Mouse (Mus musculus) ES-E14 (cell line): ENCODE data around the gene 4930432M17Rik. TPM values are rescaled to one million over a fixed set of nuclear protein-coding genes. Genes with fewer than 3 reads are reported as not detected.

Source experiments
- DNase-seq: peaks from one replicate; pipeline ENCODE4 v3.0.0-alpha.2; 2013; ENCODE audit warnings: low read depth, low spot score
- H3K27ac ChIP-seq: 2 replicates; pipeline ENCODE4 v1.5.1; 2012; ENCODE audit warnings: low read depth, mild to moderate bottlenecking, low read length, moderate library complexity, mixed read lengths; ENCODE audit not compliant: poor library complexity, insufficient read depth, severe bottlenecking
- H3K36me3 ChIP-seq: 2 replicates; pipeline ENCODE4 v1.6.1; 2012; ENCODE audit warnings: mild to moderate bottlenecking, low read length, moderate library complexity, mixed read lengths; ENCODE audit not compliant: control insufficient read depth, poor library complexity, insufficient read depth, severe bottlenecking
- H3K4me1 ChIP-seq, 2 experiments: fragments of 150-350 bp in 1 of 2; sonication (generic) in 1 of 2; 2 replicates each; pipeline ENCODE4 v1.6.1; 2012; ENCODE audit warnings: low read length in 2 of 2, mild to moderate bottlenecking in 1 of 2, mixed read lengths in 1 of 2; ENCODE audit not compliant: control insufficient read depth in 2 of 2, insufficient read depth in 2 of 2, poor library complexity in 1 of 2
- H3K4me3 ChIP-seq, 2 experiments: fragments of 150-350 bp in 1 of 2; sonication (generic) in 1 of 2; 2 replicates each; pipeline ENCODE4 v1.5.1; 2012; ENCODE audit warnings: low read length in 2 of 2, low read depth in 1 of 2, mild to moderate bottlenecking in 1 of 2, mixed read lengths in 1 of 2; ENCODE audit not compliant: insufficient read depth in 1 of 2, poor library complexity in 1 of 2, severe bottlenecking in 1 of 2
- H3K9ac ChIP-seq: 2 replicates; pipeline ENCODE4 v1.6.1; 2012; ENCODE audit warnings: low read depth, mild to moderate bottlenecking, low read length, mixed read lengths; ENCODE audit not compliant: poor library complexity, insufficient read depth, severe bottlenecking
- H3K9me3 ChIP-seq: fragments of 150-350 bp; sonication (generic); 2 replicates; pipeline ENCODE4 v1.6.1; 2012; ENCODE audit warnings: low read depth, mild to moderate bottlenecking, low read length; ENCODE audit not compliant: control insufficient read depth, insufficient read depth
- CHD2 ChIP-seq: IDR thresholded peaks from 2 replicates; pipeline ENCODE4 v1.6.1; 2014; ENCODE audit warnings: mild to moderate bottlenecking, low read depth, low read length, inconsistent platforms
- HCFC1 ChIP-seq: IDR thresholded peaks from 2 replicates; pipeline ENCODE4 v1.6.1; 2012; ENCODE audit warnings: low read length, inconsistent platforms, borderline replicate concordance; ENCODE audit not compliant: insufficient read depth
- MAFK ChIP-seq: IDR thresholded peaks from 2 replicates; pipeline ENCODE4 v1.6.1; 2014; ENCODE audit warnings: mild to moderate bottlenecking, low read depth, low read length, inconsistent platforms; ENCODE audit not compliant: insufficient read depth
- ZC3H11A ChIP-seq: IDR thresholded peaks from 2 replicates; pipeline ENCODE4 v1.6.1; 2012; ENCODE audit warnings: low read depth, mild to moderate bottlenecking, inconsistent platforms, low read length, borderline replicate concordance
- ZNF384 ChIP-seq: IDR thresholded peaks from 2 replicates; pipeline ENCODE4 v1.6.1; 2012; ENCODE audit warnings: low read depth, low read length, inconsistent platforms
- in situ Hi-C, 2 experiments: fragments of 600-800 bp; cut with MboI; formaldehyde crosslinking; loops; one replicate each; pipeline ENCODE4 v1.15.1; 2025; ENCODE audit warnings: low sequenced_read_pairs in 2 of 2, inconsistent platforms in 1 of 2; ENCODE audit not compliant: unreplicated experiment in 2 of 2
- total RNA-seq: library from RNA; depleted of rRNA; stranded (reverse); fragments of 300-350 nt; gene quantifications from 2 replicates; pipeline ENCODE4 v1.2.3, GENCODE M21; 2012

4930432M17Rik gene
- total RNA-seq, 1 experiment = not detected

GRCm38 (mm10) chr3:121718679-121719078, 48.1 kb downstream of the 4930432M17Rik start:
- no peak overlapping the region for H3K27ac ChIP-seq
- in situ Hi-C loops = no loop called here
- peaks cover 0 to 5% of the 10 kb centered on the region in 2 experiments; a peak in 1 of 4 replicates for H3K4me1 ChIP-seq
- no peak for DNase-seq
- H3K4me3 ChIP-seq = no peak overlapping the region
- no peak overlapping the region for H3K9ac ChIP-seq
- TF ChIP-seq HCFC1 (no peak), MAFK (0 out of 2 replicates have a peak, but pooled peaks have one; percentile 21)
- no peaks in the 10 kb centered on the region for H3K9me3 ChIP-seq
- no peaks in the 10 kb centered on the region for H3K36me3 ChIP-seq

- no peak for DNase-seq
- Histone ChIP-seq H3K9ac (no peak overlapping the region), H3K4me1 (peaks cover 0 to 7% of the 10 kb centered on the region in 2 experiments; a peak in 1 of 4 replicates), H3K27ac (no peak overlapping the region), H3K9me3 (no peaks in the 10 kb centered on the region), H3K4me3 (no peak overlapping the region), H3K36me3 (no peaks in the 10 kb centered on the region)
- in situ Hi-C loops = loop anchor here in 1 of 2 experiments (10.0 kb wide), 1 partner anchor 165 kb away; no protein-coding TSS in a partner anchor
- no peak for TF ChIP-seq HCFC1
- TF ChIP-seq ZNF384 = no peak
- TF ChIP-seq CHD2 = no peak
- no peak for TF ChIP-seq MAFK
- no peak for TF ChIP-seq ZC3H11A
Measured at GRCm38 (mm10) chr3:121719701-121720100, 49.1 kb downstream of the 4930432M17Rik start.

- Histone ChIP-seq H3K9ac (no peak overlapping the region), H3K36me3 (no peaks in the 10 kb centered on the region), H3K4me3 (no peak overlapping the region), H3K9me3 (no peaks in the 10 kb centered on the region), H3K27ac (no peak overlapping the region), H3K4me1 (peaks cover 0 to 7% of the 10 kb centered on the region in 2 experiments; a peak in 1 of 4 replicates)
- DNase-seq = no peak
- TF ChIP-seq MAFK (peak; percentile 84), CHD2 (no peak), ZNF384 (no peak)
- in situ Hi-C loops = loop anchor here in 1 of 2 experiments (10.0 kb wide), 1 partner anchor 166 kb away; no protein-coding TSS in a partner anchor
Measured at GRCm38 (mm10) chr3:121720801-121721690, 50.5 kb downstream of the 4930432M17Rik start.

GRCm38 (mm10) chr3:121721691-121722070, 51.1 kb downstream of the 4930432M17Rik start:
- H3K36me3 ChIP-seq = no peaks in the 10 kb centered on the region
- no peak overlapping the region for H3K27ac ChIP-seq
- no peak for DNase-seq
- no peak overlapping the region for H3K9ac ChIP-seq
- peaks cover 0 to 7% of the 10 kb centered on the region in 2 experiments; a peak in 1 of 4 replicates for H3K4me1 ChIP-seq
- in situ Hi-C loops = loop anchor here in 1 of 2 experiments (10.0 kb wide), 1 partner anchor 167 kb away; no protein-coding TSS in a partner anchor
- TF ChIP-seq HCFC1 (no peak), CHD2 (no peak), ZC3H11A (no peak), MAFK (no peak), ZNF384 (no peak)
- H3K4me3 ChIP-seq = no peak overlapping the region
- no peaks in the 10 kb centered on the region for H3K9me3 ChIP-seq
